Mouse (Mus musculus) embryonic facial prominence, embryonic 15.5 days (tissue): ENCODE results near the gene Cd160. TPM values are rescaled to one million over a fixed set of nuclear protein-coding genes. Genes with fewer than 3 reads are reported as not detected.

Source experiments
- ATAC-seq: fragments of 200-750 bp; cut with Nextera tagmentation; 2 replicates; pipeline ENCODE4 v1.8.0; 2017; ENCODE audit warnings: low read depth, moderate TSS enrichment; ENCODE audit not compliant: insufficient number of reproducible peaks, low FRiP score, low TSS enrichment
- H3K27ac ChIP-seq: fragments of 300-500 bp; sonication (generic); replicated peaks from 2 replicates; pipeline ENCODE4 v1.5.1; 2015; ENCODE audit warnings: mild to moderate bottlenecking, inconsistent platforms
- H3K27me3 ChIP-seq: fragments of 300-500 bp; sonication (generic); 2 replicates; pipeline ENCODE4 v1.6.1; 2015; ENCODE audit warnings: inconsistent platforms
- H3K36me3 ChIP-seq: fragments of 300-500 bp; sonication (generic); 2 replicates; pipeline ENCODE4 v1.6.1; 2015; ENCODE audit warnings: mild to moderate bottlenecking, inconsistent platforms
- H3K4me1 ChIP-seq: fragments of 300-500 bp; sonication (generic); 2 replicates; pipeline ENCODE4 v1.6.1; 2015; ENCODE audit warnings: inconsistent platforms
- H3K4me2 ChIP-seq: fragments of 300-500 bp; sonication (generic); replicated peaks from 2 replicates; pipeline ENCODE4 v1.6.1; 2015; ENCODE audit warnings: mild to moderate bottlenecking, inconsistent platforms
- H3K4me3 ChIP-seq: fragments of 300-500 bp; sonication (generic); replicated peaks from 2 replicates; pipeline ENCODE4 v1.5.1; 2015; ENCODE audit warnings: mild to moderate bottlenecking, inconsistent platforms
- H3K9ac ChIP-seq: fragments of 300-500 bp; sonication (generic); 2 replicates; pipeline ENCODE4 v1.6.1; 2015; ENCODE audit warnings: inconsistent platforms
- H3K9me3 ChIP-seq: fragments of 300-500 bp; sonication (generic); replicated peaks from 2 replicates; pipeline ENCODE4 v1.6.1; 2016; ENCODE audit warnings: inconsistent platforms
- WGBS: fragments of 180-500 bp; shearing (Covaris S2); methylation state at CpG from one replicate; pipeline ENCODE4 v1.1.7; 2015; 5-methylcytosine and 5-hydroxymethylcytosine counted together
- polyA plus RNA-seq: library from polyadenylated mRNA; unstranded; fragments of >200 nt; fragmentation: Nextera tagmentation; extraction: Ambion mirVana; gene quantifications from 2 replicates; pipeline ENCODE4 v1.2.1, GENCODE M21; 2015

Cd160 gene
- polyA plus RNA-seq, 1 experiment from 2014 or later: 0.07 TPM

- ATAC-seq: no peak
- Histone ChIP-seq H3K9ac (no peak overlapping the region), H3K27me3 (no peaks in the 10 kb centered on the region), H3K9me3 (no peaks in the 10 kb centered on the region), H3K27ac (no peak overlapping the region), H3K4me3 (no peak overlapping the region), H3K36me3 (no peaks in the 10 kb centered on the region), H3K4me2 (no peak overlapping the region), H3K4me1 (no peaks in the 10 kb centered on the region)
- 78% methylated on average over 7 of the region's 7 CpGs for WGBS
These were observed 71.5 kb downstream of the Cd160 start for GRCm38 (mm10) chr3:96757691-96758090.

GRCm38 (mm10) chr3:96755935-96756334 lies 73.2 kb downstream of the Cd160 start:
- H3K4me1 ChIP-seq: no peaks in the 10 kb centered on the region
- no peak for ATAC-seq
- no peaks in the 10 kb centered on the region for H3K27me3 ChIP-seq
- H3K4me3 ChIP-seq: no peak overlapping the region
- no peak overlapping the region for H3K27ac ChIP-seq
- H3K9me3 ChIP-seq: no peaks in the 10 kb centered on the region
- 90% methylated on average over 1 of the region's 1 CpGs for WGBS
- no peak overlapping the region for H3K9ac ChIP-seq
- no peaks in the 10 kb centered on the region for H3K36me3 ChIP-seq
- H3K4me2 ChIP-seq: no peak overlapping the region

Other genes starting within 250 kb of the Cd160 start
- 43.6 and 48.5 TPM in 2 replicates for gene Polr3gl, start 235.2 kb downstream of the Cd160 start, polyA plus RNA-seq
- 2.2 and 3.0 TPM in 2 replicates for gene Ankrd34a, start 232.7 kb downstream of the Cd160 start, polyA plus RNA-seq
- gene Lix1l, start 228.2 kb downstream of the Cd160 start, polyA plus RNA-seq: 8.7 and 10.1 TPM in 2 replicates
- 119 and 121 TPM in 2 replicates for gene Rbm8a, start 199.4 kb downstream of the Cd160 start, polyA plus RNA-seq
- 54.7 and 58.7 TPM in 2 replicates for gene Pex11b, start 194.0 kb downstream of the Cd160 start, polyA plus RNA-seq
- gene Gm42957, start 193.9 kb downstream of the Cd160 start, polyA plus RNA-seq: 0.43 and 0.45 TPM in 2 replicates
- gene Itga10, start 183.8 kb downstream of the Cd160 start, polyA plus RNA-seq: 6.3 and 6.9 TPM in 2 replicates
- gene Ankrd35, start 159.2 kb downstream of the Cd160 start, polyA plus RNA-seq: 10.2 TPM in 2 replicates
- 65.4 and 74.1 TPM in 2 replicates for gene Pias3, start 133.0 kb downstream of the Cd160 start, polyA plus RNA-seq
- 15.3 and 16.3 TPM in 2 replicates for gene Nudt17, start 120.8 kb downstream of the Cd160 start, polyA plus RNA-seq
- 32.3 and 32.8 TPM in 2 replicates for gene Polr3c, start 101.7 kb downstream of the Cd160 start, polyA plus RNA-seq
- gene Rnf115, start 101.7 kb downstream of the Cd160 start, polyA plus RNA-seq: 39.8 and 42.0 TPM in 2 replicates
- not detected in 2 replicates for gene Pdzk1, start 67 bp downstream of the Cd160 start, polyA plus RNA-seq
- gene Gja5, start 75.3 kb upstream of the Cd160 start, polyA plus RNA-seq: 20.2 and 23.9 TPM in 2 replicates
- gene Gpr89, start 76.0 kb upstream of the Cd160 start, polyA plus RNA-seq: 37.8 and 41.5 TPM in 2 replicates
- gene Gja8, start 96.7 kb upstream of the Cd160 start, polyA plus RNA-seq: 0.03 and 0.07 TPM in 2 replicates